Mouse (Mus musculus): ENCODE measurements at regions not wholly inside any gene's neighbourhood (a gene's known extent, or its start where the extent isn't known, plus 50 kb on each side); places are given as distances from the start of the nearest gene placed in this dataset.

- no peak for TF ChIP-seq CTCF (IDR thresholded peaks at IDR 0.05)
- no peak for TF ChIP-seq EP300 (IDR thresholded peaks at IDR 0.05)
Measured at GRCm38 (mm10) chr12:71397456-71397855, 87.8 kb downstream of the Dact1 start.

All from lung, postnatal 0 days (tissue).